Mouse (Mus musculus) ovary, postnatal 14 days (tissue): ENCODE data around the gene Kirrel3.

Source experiments
- DNase-seq: peaks from one replicate; pipeline ENCODE4 v3.0.0; 2022; ENCODE audit warnings: low spot score

The Kirrel3 gene

GRCm38 (mm10) chr9:34752076-34752800 is 266.5 kb downstream of the Kirrel3 start:
- DNase-seq: no peak

GRCm38 (mm10) chr9:34752801-34753170 is 267.1 kb downstream of the Kirrel3 start:
- peak; percentile 65 for DNase-seq

GRCm38 (mm10) chr9:34753891-34754290 is 268.2 kb downstream of the Kirrel3 start:
- DNase-seq: no peak

DNA sequence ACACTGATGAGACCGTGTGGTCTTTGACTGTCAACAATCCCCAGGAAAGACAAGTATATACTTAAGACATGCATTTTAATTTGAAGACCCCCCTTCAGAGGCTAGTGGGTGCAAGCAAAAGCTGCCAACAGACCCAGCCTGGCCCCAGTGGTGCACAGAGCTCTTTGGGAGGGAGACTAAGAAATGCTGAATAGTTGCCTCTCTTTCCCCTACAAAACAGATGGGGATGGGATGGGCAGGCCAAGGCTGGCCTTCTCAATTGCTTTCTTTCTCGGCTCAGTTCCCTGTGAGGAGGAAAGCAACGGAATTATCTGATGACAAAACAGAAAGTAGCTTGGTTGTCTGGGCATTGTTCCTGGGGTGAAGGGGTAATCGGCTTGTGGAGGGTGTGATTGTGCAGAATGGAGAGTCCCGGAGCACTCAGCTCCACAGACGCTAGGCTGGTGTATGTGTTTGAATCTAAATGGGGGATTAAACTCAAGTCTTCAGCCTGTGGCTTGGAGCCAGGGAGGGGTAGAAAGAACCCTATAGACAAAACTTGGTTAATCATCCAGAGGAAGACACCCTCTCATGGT is 268.9 kb downstream of the Kirrel3 start:
- DNase-seq: no peak

DNA sequence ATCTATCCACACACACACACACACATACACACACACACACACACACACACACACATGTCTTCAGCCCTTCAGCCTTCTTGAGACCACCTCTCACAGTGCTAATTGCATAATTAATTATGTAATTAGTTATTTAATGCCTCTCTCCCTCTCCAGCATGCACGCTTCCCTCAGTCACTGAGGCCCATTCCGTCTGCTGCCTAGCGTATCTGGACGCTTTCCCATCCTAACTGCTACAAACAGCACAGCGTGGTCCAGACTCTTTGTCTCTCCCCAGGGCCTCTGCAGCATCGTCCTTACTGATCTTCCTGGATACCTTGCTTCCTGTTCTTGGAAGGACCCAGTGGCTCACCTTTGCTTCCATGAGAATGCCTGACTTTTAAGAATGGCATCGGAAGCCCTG is 270.4 kb downstream of the Kirrel3 start:
- DNase-seq: no peak

GRCm38 (mm10) chr9:34758925-34759324 is 273.2 kb downstream of the Kirrel3 start:
- DNase-seq: no peak

DNA sequence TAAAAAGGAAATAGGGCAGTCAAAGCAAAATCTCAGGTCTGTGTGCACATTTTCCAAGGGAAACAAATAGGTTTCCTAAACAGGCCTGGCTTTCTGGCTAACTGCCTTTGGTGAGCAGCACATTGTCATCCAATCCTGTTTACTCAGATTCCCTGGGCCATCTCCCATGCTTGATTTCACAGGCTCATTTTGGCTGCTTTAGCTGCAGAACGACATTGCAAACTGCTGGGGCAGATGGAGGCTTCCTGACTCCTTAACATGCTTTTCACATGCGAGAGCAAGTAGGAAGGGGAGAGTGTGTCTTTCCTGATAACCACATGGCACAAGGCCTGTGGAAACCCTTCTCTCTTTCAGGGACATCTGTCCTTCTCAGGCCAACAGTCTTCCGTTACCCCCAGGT is 274.8 kb downstream of the Kirrel3 start:
- no peak for DNase-seq

DNA sequence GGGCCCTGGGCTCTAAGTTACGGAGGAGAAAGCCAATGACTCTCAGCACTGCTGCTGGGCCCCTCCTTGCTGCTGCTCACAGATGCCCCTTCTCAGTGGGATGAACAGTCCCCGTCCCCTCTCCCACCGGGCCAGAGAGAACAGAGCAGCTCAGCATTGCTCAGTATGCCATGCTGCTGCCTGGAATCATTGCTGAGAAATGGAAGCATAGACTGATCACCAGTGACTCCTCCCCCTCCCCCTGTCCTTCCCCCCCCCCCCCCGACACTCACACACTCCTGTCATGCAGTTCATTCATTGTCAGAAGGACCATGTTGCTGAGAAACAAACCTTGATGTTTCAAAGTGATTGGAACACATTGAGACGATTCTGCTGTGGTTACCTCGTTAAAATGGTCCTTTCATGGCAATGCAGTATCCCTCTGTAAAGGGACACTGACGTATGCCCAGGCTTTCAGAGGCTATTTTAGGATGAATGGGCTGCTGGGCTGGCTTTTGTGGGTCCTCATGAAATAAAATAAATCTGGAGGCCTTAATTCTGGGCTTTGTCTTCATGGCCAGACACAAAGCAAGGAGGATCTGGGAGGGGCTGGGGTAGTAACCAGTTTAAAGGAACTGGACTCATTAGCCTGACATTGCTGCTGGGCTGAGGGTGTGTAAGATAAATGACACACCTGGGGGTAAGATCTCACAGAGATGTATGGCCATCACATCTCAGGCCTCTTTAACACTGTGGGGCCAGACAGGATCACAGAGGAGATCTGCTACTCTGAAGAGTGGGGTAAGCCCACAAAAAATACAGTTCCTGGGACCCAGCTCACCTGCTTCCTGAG is 281.3 kb downstream of the Kirrel3 start:
- DNase-seq: no peak

DNA sequence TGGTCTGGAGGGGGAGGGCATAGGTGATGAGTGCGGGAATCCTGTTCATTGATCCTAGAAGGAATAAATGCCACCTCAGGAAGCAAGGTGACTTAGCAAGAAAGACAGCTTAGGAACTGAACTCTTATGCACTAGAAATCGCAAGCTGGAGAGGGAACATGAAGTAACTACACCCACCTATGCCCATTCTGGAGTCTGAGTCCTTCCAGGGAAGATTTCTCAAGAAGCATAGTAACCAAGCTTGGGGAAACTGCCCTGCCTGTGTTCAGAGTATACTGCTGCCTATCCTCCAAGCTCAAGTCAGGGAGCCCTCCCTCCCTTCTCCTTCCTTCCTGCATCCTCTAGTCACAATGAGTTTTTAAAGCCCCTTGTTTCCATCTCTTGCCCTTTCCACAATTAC is 283.3 kb downstream of the Kirrel3 start:
- no peak for DNase-seq

GRCm38 (mm10) chr9:34770951-34771350 is 285.3 kb downstream of the Kirrel3 start:
- no peak for DNase-seq

- DNase-seq: no peak
These were observed 285.7 kb downstream of the Kirrel3 start for GRCm38 (mm10) chr9:34771401-34771800.

DNA sequence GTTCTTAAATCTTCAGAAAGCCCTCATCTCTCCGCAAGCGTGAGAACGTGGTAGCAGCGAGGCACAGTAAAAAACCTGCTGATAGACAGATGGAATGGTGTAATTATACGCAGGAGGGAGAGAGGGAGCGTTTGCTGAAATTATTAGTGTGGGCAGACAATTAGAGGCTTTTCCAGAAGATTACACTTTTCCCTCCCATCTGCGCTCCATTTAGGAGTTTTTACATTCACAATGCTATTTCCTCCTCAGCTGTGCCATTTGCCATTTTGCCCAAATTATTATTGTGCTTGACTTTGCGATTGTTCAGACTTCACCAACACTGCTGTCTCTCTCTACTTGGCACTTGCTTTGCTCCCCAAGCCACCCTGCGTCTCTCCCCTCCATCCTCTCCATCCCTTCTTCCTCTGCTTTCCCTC is 286.3 kb downstream of the Kirrel3 start:
- no peak for DNase-seq

DNA sequence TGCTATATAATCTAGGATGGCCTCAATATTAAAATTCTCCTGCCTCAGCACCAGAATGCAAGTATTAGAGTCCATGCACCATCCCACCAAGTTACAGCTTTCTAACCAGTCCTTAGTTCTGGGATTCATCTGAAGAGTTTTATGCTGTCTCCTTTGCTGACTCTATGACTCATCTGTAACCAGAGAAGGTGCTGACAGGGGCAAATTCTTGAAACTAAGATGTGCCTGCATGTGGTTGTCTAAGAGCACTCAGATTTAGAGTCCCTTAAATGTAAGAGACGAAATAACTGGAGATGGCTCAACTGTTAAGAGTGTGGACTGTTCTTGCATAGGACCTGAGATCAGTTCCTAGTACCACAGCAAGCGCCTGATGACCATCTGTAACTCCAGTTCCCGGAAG is 295.7 kb downstream of the Kirrel3 start:
- no peak for DNase-seq

GRCm38 (mm10) chr9:34787915-34788314 is 302.2 kb downstream of the Kirrel3 start:
- no peak for DNase-seq

GRCm38 (mm10) chr9:34795226-34795625 is 309.5 kb downstream of the Kirrel3 start:
- no peak for DNase-seq

DNA sequence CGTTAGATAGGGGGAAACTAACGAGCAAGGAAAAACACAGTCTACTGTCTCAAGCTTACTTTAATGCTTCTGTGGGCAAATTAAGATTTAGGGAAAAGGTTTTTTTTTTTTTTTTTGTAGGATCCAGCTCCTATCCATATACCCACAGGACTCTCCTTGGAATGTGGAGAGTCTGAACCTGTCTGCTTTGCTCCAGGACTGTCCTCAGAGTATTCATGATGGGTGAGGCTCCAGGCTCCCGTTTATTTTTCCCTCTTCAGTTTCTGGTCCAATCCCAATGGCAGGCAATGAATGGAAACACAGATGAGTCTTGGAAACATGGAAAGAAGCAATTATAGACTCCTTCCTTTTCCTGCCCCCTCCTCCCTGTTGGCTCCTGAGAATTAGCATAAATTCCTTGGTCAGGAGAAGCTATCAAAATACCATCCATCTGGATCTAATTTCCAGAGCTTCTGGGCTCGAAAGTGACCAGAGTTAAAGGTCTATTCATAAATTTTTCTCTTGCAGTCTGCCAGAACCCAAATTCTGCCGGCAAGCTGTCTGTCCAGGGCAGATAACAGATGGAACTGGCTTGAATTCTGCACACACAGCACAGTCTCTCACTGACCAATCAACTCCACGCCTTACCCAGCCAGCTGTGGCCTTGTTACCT is 312.1 kb downstream of the Kirrel3 start:
- no peak for DNase-seq

- no peak for DNase-seq
These were observed 316.0 kb downstream of the Kirrel3 start for GRCm38 (mm10) chr9:34801662-34802061.

DNA sequence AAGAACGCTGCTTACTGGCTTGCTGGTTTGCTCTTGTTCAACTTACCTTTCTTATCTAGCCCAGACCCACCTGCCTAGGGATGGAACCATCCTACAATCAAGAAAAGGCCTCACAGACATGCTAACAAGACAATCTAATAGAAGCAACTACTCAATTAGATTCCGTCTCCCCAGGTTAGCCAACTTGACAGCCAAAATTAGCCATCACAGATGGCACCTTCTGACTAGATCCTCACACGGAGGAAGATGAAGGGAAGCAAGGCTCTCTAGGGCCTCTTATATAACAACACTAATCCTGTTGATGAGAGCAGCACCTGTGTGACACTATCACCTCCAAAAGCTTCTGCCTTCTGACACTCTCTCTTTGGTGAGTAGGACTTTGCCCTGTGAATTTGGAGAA is 321.2 kb downstream of the Kirrel3 start:
- no peak for DNase-seq

DNA sequence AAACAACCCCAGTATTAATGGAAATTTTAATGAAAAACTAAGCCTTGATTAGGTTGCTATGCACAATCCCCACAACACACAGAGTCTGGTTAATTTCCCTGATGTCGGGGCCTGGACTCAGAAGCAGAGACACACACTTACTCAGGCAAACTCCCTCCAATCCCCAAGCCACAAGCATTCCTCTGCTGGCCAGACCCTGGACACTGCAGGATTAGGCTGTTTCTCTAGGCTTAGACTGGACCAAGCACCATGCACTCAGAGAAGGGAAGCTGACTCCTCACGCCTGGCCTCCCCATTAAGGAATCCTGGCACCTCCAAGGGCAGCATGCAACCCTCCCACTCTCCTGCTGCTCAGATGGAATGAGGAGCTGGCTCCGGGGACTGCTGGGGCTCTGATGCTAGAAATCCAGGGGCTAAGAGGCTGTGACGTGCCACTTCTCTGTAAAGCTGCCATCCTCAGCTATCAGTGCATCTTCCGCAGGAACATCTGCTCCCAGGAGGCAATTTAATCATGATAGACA is 324.4 kb downstream of the Kirrel3 start:
- DNase-seq: no peak

DNA sequence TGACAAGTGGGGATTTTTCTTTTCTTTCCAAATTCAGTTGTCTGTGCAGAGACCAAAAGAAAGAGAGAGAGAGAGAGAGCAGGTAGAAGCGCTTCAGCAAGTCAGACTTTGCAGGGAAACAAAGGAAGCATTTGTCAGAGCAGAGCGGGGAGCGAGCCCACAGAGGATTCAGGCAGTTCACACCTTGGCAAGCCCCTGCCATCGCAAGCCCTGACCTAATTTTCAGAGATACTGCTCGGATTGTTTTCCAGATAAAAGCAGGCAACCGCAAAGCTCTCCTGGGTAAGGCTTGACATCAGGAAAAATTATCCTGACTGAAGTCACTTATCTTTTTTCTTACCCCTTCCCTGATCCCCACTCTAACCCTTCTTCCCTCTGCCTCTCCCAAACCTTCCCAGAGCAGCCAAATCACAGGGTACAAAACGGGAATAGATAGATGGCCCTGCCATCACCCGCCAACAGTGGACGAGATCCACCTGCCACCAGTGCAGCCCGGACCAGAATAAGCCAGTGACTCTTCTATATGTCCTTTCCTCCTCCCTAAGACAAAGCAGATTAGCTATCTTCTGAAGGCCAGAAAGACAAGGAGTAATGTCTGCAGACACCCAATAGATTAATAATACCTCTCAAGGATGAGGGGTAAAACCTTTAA is 332.8 kb downstream of the Kirrel3 start:
- DNase-seq: no peak

GRCm38 (mm10) chr9:34824358-34825088 is 338.8 kb downstream of the Kirrel3 start:
- DNase-seq: no peak
